In the genomic region with DNA sequence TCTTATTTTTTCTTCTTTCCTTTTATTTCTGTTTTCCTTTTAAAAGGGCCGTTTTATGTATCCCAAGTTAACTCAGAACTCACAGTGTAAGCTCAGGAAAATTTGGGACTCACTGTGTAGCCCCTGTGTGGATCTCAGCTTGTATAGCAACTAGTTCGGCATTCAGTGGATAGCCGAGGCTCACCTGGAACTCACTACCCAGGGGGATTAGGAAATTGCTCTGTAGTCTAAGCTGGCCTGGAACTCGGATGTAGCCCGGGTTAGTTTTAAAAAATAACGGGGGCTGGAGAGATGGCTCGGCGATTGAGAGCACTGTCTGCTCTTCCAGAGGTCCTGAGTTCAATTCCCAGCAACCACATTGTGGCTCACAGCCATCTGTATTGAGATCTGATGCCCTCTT, we compare ENCODE assay signal across 8 mouse cellular contexts. TPM values are rescaled to one million over a fixed set of nuclear protein-coding genes. Genes with fewer than 3 reads are reported as not detected.
A peak's percentile ranks its signal among the peaks of the same experiment; 100 is the strongest.
DNase-seq lines count a peak whose midpoint lies in the region; ATAC-seq and TF ChIP-seq lines count a peak whose summit lies in the region.

No protein-coding gene starts in this region.

- TF ChIP-seq POLR2A in cortical plate, adult 2 months (IDR thresholded peaks at IDR 0.05; ENCODE audit: extremely low read depth, insufficient read depth, low read length), result no peak
- TF ChIP-seq POLR2A in myocyte (IDR thresholded peaks at IDR 0.05; ENCODE audit: insufficient read length, low read depth), result no peak

- H3K27ac ChIP-seq in left cerebral cortex, adult 2 months, result peak overlapping the region; percentile 81; the same call in 1 of the 2 replicates
- H3K27ac ChIP-seq in cortical plate, adult 2 months (ENCODE audit: insufficient read depth, low read length), result no peak overlapping the region
- peak overlapping the region; percentile 68; the same call in 1 of the 2 replicates for H3K27ac ChIP-seq in hindbrain, embryonic 16.5 days (ENCODE audit: low read depth, low read length)

- WGBS in hindbrain, embryonic 16.5 days, result 12% methylated on average over 8 of the region's 8 CpGs

- DNase-seq in left cerebral cortex, adult 2 months (ENCODE audit: extremely low spot score in 1 of 2, low spot score in 2 of 2), result no peak
- no peak for DNase-seq in left cerebral cortex, postnatal 25 days (ENCODE audit: low spot score in 2 of 2)
- DNase-seq in adrenal gland, postnatal 25 days, result no peak
- DNase-seq in layer of hippocampus, adult 18-20 months (ENCODE audit: low spot score in 2 of 2), result no peak
- DNase-seq in left cerebral cortex, adult 9 months (ENCODE audit: low spot score in 2 of 2), result no peak

- peak overlapping the region; percentile 38 for H3ac ChIP-seq in myocyte (ENCODE audit: control insufficient read depth, insufficient read length)

- H3K9ac ChIP-seq in hindbrain, embryonic 16.5 days (ENCODE audit: low read depth, low read length), result peak overlapping the region; percentile 75

- no peaks in the 10 kb centered on the region for H3K9me3 ChIP-seq in hindbrain, embryonic 16.5 days (ENCODE audit: control insufficient read depth, low read length)

- TF ChIP-seq CTCF in left cerebral cortex, adult 2 months (IDR thresholded peaks at IDR 0.05), result no peak
- TF ChIP-seq CTCF in cortical plate, adult 2 months (IDR thresholded peaks at IDR 0.05; ENCODE audit: extremely low read depth, insufficient read depth, low read length), result no peak

- no peak for ATAC-seq in hindbrain, embryonic 16.5 days

- peaks cover 36% of the 10 kb centered on the region for H3K79me2 ChIP-seq in myocyte (ENCODE audit: control insufficient read depth, insufficient read depth)

- peaks cover 1% of the 10 kb centered on the region; the same call in 1 of the 2 replicates for H3K4me1 ChIP-seq in cortical plate, adult 2 months (ENCODE audit: control insufficient read depth, insufficient read depth, low read length)
- peaks cover 18% of the 10 kb centered on the region for H3K4me1 ChIP-seq in hindbrain, embryonic 16.5 days (ENCODE audit: control insufficient read depth, insufficient read depth, low read depth, low read length)

- H3K4me2 ChIP-seq in hindbrain, embryonic 16.5 days (ENCODE audit: low read length), result peak overlapping the region; percentile 71
- H3K4me2 ChIP-seq in myocyte (ENCODE audit: low read depth), result peak overlapping the region; percentile 95

- intact Hi-C loops in left cerebral cortex, adult 2 months (cut with DNase I), result no loop called here
- intact Hi-C loops in left cerebral cortex, postnatal 25 days (cut with DNase I), result loop anchor here (10.0 kb wide), 1 partner anchor 543 kb away; the partner anchor contains the start of gene Mrps17

- peak overlapping the region; percentile 91 for H3K4me3 ChIP-seq in left cerebral cortex, adult 2 months
- H3K4me3 ChIP-seq in cortical plate, adult 2 months (ENCODE audit: insufficient read depth, low read length), result peak overlapping the region; percentile 60
- H3K4me3 ChIP-seq in hindbrain, embryonic 16.5 days (ENCODE audit: low read length), result peak overlapping the region; percentile 62
- peak overlapping the region; percentile 99 for H3K4me3 ChIP-seq in myocyte

- 0 out of 2 replicates have a peak, but pooled peaks cover 3% of the 10 kb centered on the region for H3K36me3 ChIP-seq in hindbrain, embryonic 16.5 days (ENCODE audit: control insufficient read depth, insufficient read depth, low read length)
- peaks cover 14% of the 10 kb centered on the region for H3K36me3 ChIP-seq in myocyte (ENCODE audit: control insufficient read depth, insufficient read depth)

- H3K27me3 ChIP-seq in hindbrain, embryonic 16.5 days (replicated peaks; ENCODE audit: control insufficient read depth, insufficient read depth, low read length), result no peaks in the 10 kb centered on the region
- no peaks in the 10 kb centered on the region for H3K27me3 ChIP-seq in myocyte (ENCODE audit: control insufficient read depth, insufficient read depth, insufficient read length)

TF ChIP-seq in myocyte, 11 proteins besides CTCF, POLR2A, EP300 and RAD21:
- TF ChIP-seq MAX (IDR thresholded peaks at IDR 0.05; ENCODE audit: low read depth), result no peak
- TF ChIP-seq TCF12 (IDR thresholded peaks at IDR 0.05; ENCODE audit: insufficient read depth, poor library complexity, severe bottlenecking), result no peak
- no peak for TF ChIP-seq USF1 (IDR thresholded peaks at IDR 0.05; ENCODE audit: low read depth)
- no peak for TF ChIP-seq CEBPB (IDR thresholded peaks at IDR 0.05; ENCODE audit: insufficient read depth, poor library complexity, severe bottlenecking)
- no peak for TF ChIP-seq POLR2AphosphoS2 (IDR thresholded peaks at IDR 0.05; ENCODE audit: insufficient read length, low read depth)
- TF ChIP-seq REST (IDR thresholded peaks at IDR 0.05; ENCODE audit: insufficient read depth, insufficient read length), result no peak
- no peak for TF ChIP-seq TCF3 (IDR thresholded peaks at IDR 0.05; ENCODE audit: insufficient read length, low read depth)
- TF ChIP-seq E2F4 (IDR thresholded peaks at IDR 0.05; ENCODE audit: insufficient read depth), result no peak
- no peak for TF ChIP-seq MYOG (IDR thresholded peaks at IDR 0.05; ENCODE audit: control insufficient read depth in 1 of 3, insufficient read depth in 1 of 3, insufficient read length in 2 of 3, low read depth in 2 of 3)
- TF ChIP-seq MYOD1 (IDR thresholded peaks at IDR 0.05; ENCODE audit: control insufficient read depth in 1 of 3, insufficient read length in 2 of 3, low read depth in 2 of 3), result no peak
- TF ChIP-seq SRF (IDR thresholded peaks at IDR 0.05; ENCODE audit: control insufficient read depth, insufficient read length, low read depth), result no peak

RNA-seq across cellular contexts. Expression of gene Tyw1, which starts 1.9 kb away (rescaled TPM):
- total RNA-seq in left cerebral cortex, adult 2 months (2021), result 10 to 100 TPM; 15.4 to 16.1 TPM
- total RNA-seq in left cerebral cortex, postnatal 25 days (2021), result 10 to 100 TPM; 15.5 to 16.4 TPM
- polyA plus RNA-seq in cortical plate, adult 2 months (2012; rRNA removed), result 14.5 and 14.6 TPM in 2 replicates
- 22.0 and 23.5 TPM in 2 replicates for polyA plus RNA-seq in hindbrain, embryonic 16.5 days (2015; fragmentation: Nextera tagmentation; extraction: Ambion mirVana)
- polyA plus RNA-seq in myocyte (2012; fragmentation: generic; extraction: Trizol), result 23.6 TPM
- total RNA-seq in adrenal gland, postnatal 25 days (2021), result 32.0 and 34.1 TPM in 2 replicates
- 10 to 100 TPM; 16.1 to 16.6 TPM for total RNA-seq in layer of hippocampus, adult 18-20 months (2021)

RNA-seq across cellular contexts. Expression of gene Sbds, which starts 2.0 kb away (rescaled TPM):
- 10 to 100 TPM; 83.8 to 90.4 TPM for total RNA-seq in left cerebral cortex, adult 2 months (2021)
- 10 to 100 TPM; 73.5 to 75.5 TPM for total RNA-seq in left cerebral cortex, postnatal 25 days (2021)
- 94.9 and 101 TPM in 2 replicates for polyA plus RNA-seq in cortical plate, adult 2 months (2012; rRNA removed)
- 56.1 and 64.4 TPM in 2 replicates for polyA plus RNA-seq in hindbrain, embryonic 16.5 days (2015; fragmentation: Nextera tagmentation; extraction: Ambion mirVana)
- 47.2 TPM for polyA plus RNA-seq in myocyte (2012; fragmentation: generic; extraction: Trizol)
- 104 and 110 TPM in 2 replicates for total RNA-seq in adrenal gland, postnatal 25 days (2021)
- 10 to 100 TPM; 83.1 to 83.6 TPM for total RNA-seq in layer of hippocampus, adult 18-20 months (2021)

RNA-seq across cellular contexts. Expression of gene Tmem248, which starts 40.4 kb away (rescaled TPM):
- 10 to 100 TPM; 37.9 to 39.1 TPM for total RNA-seq in left cerebral cortex, adult 2 months (2021)
- 10 to 100 TPM; 39.3 to 42.9 TPM for total RNA-seq in left cerebral cortex, postnatal 25 days (2021)
- polyA plus RNA-seq in cortical plate, adult 2 months (2012; rRNA removed), result 31.4 and 32.0 TPM in 2 replicates
- 26.0 and 26.6 TPM in 2 replicates for polyA plus RNA-seq in hindbrain, embryonic 16.5 days (2015; fragmentation: Nextera tagmentation; extraction: Ambion mirVana)
- 25.3 TPM for polyA plus RNA-seq in myocyte (2012; fragmentation: generic; extraction: Trizol)
- 42.0 and 53.0 TPM in 2 replicates for total RNA-seq in adrenal gland, postnatal 25 days (2021)
- total RNA-seq in layer of hippocampus, adult 18-20 months (2021), result 10 to 100 TPM; 42.3 to 43.3 TPM
